Mouse (Mus musculus): Measurements from ENCODE around the gene Slc10a1. TPM values are rescaled to one million over a fixed set of nuclear protein-coding genes. Genes with fewer than 3 reads are reported as not detected.
A peak's percentile ranks its signal among the peaks of the same experiment; 100 is the strongest.
"Not testable (repeated sequence)": the region's sequence is repeated elsewhere in the genome, so short reads cannot be mapped to it uniquely, and the experiment has no call there.

Slc10a1 gene
- polyA plus RNA-seq, 1 experiment from 2014 or later = 0.45 TPM

DNA sequence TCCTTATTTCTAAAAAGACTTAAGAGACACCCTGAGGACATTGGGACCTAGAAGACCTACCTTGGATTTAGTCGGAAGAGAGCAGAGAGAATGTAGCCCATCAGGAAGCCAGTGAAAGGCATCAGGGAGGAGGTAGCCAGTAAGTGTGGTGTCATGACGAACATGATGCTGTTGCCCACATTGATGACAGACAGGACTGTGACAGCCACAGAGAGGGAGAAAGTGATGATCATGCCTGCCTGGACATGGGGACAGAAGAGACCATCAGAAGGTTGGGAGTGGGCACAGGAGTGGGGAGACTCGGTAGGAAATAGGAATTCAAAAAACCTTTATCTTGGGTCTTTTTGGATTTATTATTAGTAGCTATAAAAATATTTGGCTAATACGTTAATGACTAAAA, 10.5 kb downstream of the Slc10a1 start:
- Histone ChIP-seq H3K27ac (replicated peaks) (no peak overlapping the region), H3K27me3 (no peaks in the 10 kb centered on the region), H3K9ac (no peak overlapping the region), H3K4me1 (replicated peaks) (0 out of 2 replicates have a peak, but pooled peaks cover 5% of the 10 kb centered on the region), H3K4me2 (no peak overlapping the region), H3K36me3 (peaks cover 53% of the 10 kb centered on the region), H3K9me3 (no peaks in the 10 kb centered on the region), H3K4me3 (no peak overlapping the region)
- ATAC-seq (ENCODE audit: low FRiP score, low read depth) = no peak
- 91% methylated on average over 4 of the region's 4 CpGs for WGBS

DNA sequence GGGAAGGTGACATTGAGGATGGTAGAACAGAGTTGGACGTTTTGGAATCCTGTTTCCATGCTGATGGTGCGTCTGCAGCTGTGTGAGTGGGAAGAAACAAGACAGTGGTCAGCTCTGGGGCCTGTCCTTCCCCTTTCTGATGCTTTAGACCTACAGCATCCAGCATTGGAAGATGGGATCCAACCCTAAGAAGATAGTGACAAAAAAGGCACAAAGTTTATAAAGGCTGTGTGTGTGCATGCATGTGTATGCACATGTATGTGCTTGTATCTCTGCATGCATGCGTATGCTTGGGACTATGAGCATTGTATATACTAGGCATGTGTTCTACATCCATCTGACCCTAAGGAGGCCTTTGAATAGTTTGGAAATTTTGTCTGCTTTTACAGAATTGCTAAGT, 12.5 kb downstream of the Slc10a1 start:
- H3K9ac ChIP-seq = no peak overlapping the region
- H3K4me2 ChIP-seq = no peak overlapping the region
- no peaks in the 10 kb centered on the region for H3K27me3 ChIP-seq
- ATAC-seq (ENCODE audit: low FRiP score, low read depth) = no peak
- peaks cover 67% of the 10 kb centered on the region for H3K36me3 ChIP-seq
- H3K9me3 ChIP-seq = no peaks in the 10 kb centered on the region
- 96% methylated on average over 3 of the region's 3 CpGs for WGBS
- no peak overlapping the region for H3K27ac ChIP-seq (replicated peaks)
- H3K4me3 ChIP-seq = no peak overlapping the region
- H3K4me1 ChIP-seq (replicated peaks) = peaks cover 7% of the 10 kb centered on the region; the same call in 1 of the 2 replicates

DNA sequence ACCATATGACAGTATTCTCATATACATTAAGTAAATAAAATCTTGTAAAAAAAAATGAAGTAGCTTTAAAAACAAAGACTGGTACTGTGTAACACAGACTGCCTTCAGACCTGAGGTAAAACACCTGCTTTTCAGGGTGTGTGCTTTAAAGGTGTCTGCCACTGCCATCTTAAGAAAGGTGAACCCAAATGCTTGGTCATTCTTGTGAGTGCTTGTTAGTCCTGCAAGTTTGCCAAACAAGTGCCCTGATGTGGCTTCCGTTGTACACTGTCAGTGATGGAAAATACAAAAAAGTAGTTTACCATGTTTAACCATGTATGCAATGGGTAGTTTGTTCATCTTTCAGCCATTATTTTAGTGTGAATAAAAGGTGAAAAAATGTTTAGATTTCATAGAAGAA, 16.0 kb downstream of the Slc10a1 start:
- H3K4me1 ChIP-seq (replicated peaks) = peaks cover 19% of the 10 kb centered on the region; the same call in 1 of the 2 replicates
- no peak overlapping the region for H3K4me2 ChIP-seq
- H3K36me3 ChIP-seq = peaks cover 82% of the 10 kb centered on the region
- no peak overlapping the region for H3K27ac ChIP-seq (replicated peaks)
- no peak for ATAC-seq (ENCODE audit: low FRiP score, low read depth)
- H3K9ac ChIP-seq = no peak overlapping the region
- H3K27me3 ChIP-seq = no peaks in the 10 kb centered on the region
- H3K4me3 ChIP-seq = no peak overlapping the region
- H3K9me3 ChIP-seq = no peaks in the 10 kb centered on the region
- WGBS = 95% methylated on average over 1 of the region's 1 CpGs

DNA sequence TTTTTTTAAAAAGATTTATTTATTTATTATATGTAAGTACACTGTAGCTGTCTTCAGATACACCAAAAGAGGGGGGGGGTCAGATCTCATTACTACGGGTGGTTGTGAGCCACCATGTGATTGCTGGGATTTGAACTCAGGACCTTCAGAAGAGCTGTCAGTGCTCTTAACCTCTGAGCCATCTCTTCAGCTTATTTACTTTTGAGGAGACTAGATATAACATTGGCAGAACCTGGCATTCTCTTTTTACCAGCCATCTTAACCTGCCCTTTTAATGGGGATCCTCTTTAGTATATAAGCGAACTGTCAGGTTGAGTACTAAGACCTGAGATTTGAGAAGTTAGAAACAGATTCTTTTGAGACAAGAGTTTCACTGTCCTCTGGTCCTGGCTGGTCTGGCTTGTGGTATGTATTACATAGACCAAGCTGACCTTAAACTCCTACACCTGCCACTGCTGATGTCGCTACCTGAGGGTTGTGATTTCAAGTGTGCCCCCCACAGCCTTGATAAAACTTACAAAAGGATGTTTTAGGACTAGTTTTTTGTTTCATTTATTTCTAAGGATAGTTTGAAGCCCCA, 16.8 kb downstream of the Slc10a1 start:
- WGBS = over 99% methylated on average over 3 of the region's 3 CpGs
- peaks cover 27% of the 10 kb centered on the region for H3K4me1 ChIP-seq (replicated peaks)
- no peak overlapping the region for H3K27ac ChIP-seq (replicated peaks)
- no peak overlapping the region for H3K9ac ChIP-seq
- H3K36me3 ChIP-seq = peaks cover 82% of the 10 kb centered on the region
- H3K4me3 ChIP-seq = no peak overlapping the region
- H3K4me2 ChIP-seq = no peak overlapping the region
- no peaks in the 10 kb centered on the region for H3K27me3 ChIP-seq
- no peak for ATAC-seq (ENCODE audit: low FRiP score, low read depth)
- no peaks in the 10 kb centered on the region for H3K9me3 ChIP-seq

DNA sequence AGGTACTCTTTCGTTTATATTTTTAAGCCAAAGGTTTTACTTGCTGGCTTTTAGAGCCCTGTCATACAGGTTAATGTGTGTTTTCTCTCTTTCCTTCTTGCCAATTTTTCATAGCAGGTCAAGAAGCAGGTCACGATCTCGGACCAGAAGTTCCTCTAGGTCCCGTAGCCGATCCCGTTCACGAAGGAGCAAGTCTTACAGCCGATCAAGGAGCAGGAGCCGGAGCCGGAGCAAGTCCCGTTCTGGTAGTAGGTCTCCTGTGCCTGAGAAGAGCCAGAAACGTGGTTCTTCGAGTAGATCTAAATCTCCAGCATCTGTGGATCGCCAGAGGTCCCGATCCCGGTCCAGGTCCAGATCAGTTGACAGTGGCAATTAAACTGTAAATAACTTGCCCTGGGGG, 18.9 kb downstream of the Slc10a1 start:
- not testable (repeated sequence) for H3K9ac ChIP-seq; H3K4me2 ChIP-seq; H3K9me3 ChIP-seq; H3K27ac ChIP-seq (replicated peaks); H3K27me3 ChIP-seq; ATAC-seq (ENCODE audit: low FRiP score, low read depth); H3K4me3 ChIP-seq
- Histone ChIP-seq H3K4me1 (replicated peaks) (peaks cover 32% of the 10 kb centered on the region), H3K36me3 (peaks cover 65% of the 10 kb centered on the region)
- 95% methylated on average over 16 of the region's 16 CpGs for WGBS

DNA sequence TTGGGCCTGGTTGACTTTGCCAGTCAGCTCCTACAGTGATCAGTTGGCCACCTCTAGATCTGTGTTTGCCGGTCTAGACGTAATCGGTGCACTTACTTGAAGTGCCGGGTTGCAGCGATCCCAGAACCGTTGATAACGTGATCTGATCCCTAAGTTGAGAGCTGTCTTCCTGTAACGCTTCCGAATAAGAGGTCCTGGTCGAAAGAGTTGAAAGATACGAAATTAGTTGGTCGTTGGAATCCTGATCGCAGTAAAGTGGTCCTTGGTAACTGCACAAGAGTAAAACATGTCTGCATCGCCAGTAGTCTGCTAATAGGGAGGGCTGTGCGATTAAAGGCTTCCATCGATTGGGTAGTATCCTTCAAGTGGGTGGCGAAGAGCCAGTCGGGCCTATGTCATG, 20.3 kb downstream of the Slc10a1 start:
- no peak overlapping the region for H3K9ac ChIP-seq
- no peak for ATAC-seq (ENCODE audit: low FRiP score, low read depth)
- 94% methylated on average over 18 of the region's 18 CpGs for WGBS
- H3K4me2 ChIP-seq = no peak overlapping the region
- H3K9me3 ChIP-seq = no peaks in the 10 kb centered on the region
- no peak overlapping the region for H3K27ac ChIP-seq (replicated peaks)
- no peak overlapping the region for H3K4me3 ChIP-seq
- H3K4me1 ChIP-seq (replicated peaks) = peaks cover 30% of the 10 kb centered on the region
- H3K27me3 ChIP-seq = no peaks in the 10 kb centered on the region
- H3K36me3 ChIP-seq = peaks cover 51% of the 10 kb centered on the region

DNA sequence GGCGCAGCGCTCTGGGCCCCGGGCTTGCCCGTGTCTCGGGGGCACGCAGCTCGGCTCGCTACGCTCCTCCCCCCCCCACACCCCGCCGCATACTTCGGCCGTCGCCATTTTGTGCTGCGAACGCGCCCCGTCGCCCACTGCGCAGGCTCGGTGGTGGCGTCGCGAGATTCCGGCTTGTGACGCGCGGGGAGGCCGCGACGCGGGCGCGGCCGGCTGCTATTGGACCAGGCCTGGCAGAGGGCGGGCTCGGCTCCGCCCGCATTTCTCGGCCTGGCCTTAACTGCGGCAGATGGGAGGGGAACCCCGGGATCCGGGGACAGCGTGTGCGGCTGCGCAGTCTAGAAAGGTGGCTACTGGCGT, 22.5 kb downstream of the Slc10a1 start:
- no peaks in the 10 kb centered on the region for H3K27me3 ChIP-seq
- peak overlapping the region; percentile 97 for H3K27ac ChIP-seq (replicated peaks)
- H3K36me3 ChIP-seq = peaks cover 34% of the 10 kb centered on the region
- WGBS = under 1% methylated on average over 46 of the region's 47 CpGs
- H3K4me1 ChIP-seq (replicated peaks) = peaks cover 26% of the 10 kb centered on the region
- peak overlapping the region; percentile 61 for H3K4me2 ChIP-seq
- peak; percentile 97 for ATAC-seq (ENCODE audit: low FRiP score, low read depth)
- no peaks in the 10 kb centered on the region for H3K9me3 ChIP-seq
- peak overlapping the region; percentile 95 for H3K4me3 ChIP-seq
- peak overlapping the region; percentile 86 for H3K9ac ChIP-seq

DNA sequence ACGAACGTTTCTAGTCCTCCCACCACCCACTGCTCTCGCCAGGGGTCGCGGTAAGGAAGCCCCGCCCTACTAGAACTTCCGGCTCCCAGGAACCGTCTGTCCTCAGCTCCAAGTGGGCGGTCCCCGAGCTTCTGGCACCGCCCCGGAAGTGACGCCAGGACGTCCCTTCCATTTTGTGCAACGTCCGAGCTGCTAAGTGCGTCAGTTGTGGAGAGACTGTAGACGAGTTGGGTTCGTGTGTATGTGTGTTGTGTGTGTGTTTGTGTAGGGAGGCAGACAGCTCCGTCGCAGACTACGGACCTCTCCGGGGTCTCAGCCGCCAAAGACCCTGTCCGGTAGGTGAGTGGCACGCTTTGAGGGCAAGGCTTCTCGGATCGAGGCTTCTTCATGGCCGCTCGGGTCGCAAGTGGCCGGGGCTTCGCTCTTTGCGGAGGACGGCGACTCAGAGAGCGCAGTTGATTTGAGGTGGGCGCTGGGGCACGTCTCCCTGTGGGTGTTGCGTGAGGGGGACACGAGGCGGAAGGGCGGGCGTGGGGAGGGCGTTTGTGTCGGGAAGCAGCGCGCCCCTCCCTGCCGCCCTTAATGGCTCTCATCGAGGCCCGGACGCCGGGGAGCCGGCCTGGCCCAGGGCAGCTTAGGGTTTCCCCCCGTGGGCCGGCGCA, 23.0 kb downstream of the Slc10a1 start, which contains the start of gene Srsf5:
Gene Srsf5, plus strand, starts transcription at position 171 of the 662 bp plus-strand sequence.
- WGBS = 0% methylated on average over 51 of the region's 57 CpGs
- H3K9ac ChIP-seq = peak within 1 kb of the TSS; percentile 86
- H3K9me3 ChIP-seq = no peaks in the 10 kb centered on the region
- H3K4me1 ChIP-seq (replicated peaks) = peaks cover 21% of the 10 kb centered on the region
- H3K36me3 ChIP-seq = peaks cover 29% of the 10 kb centered on the region
- peak within 1 kb of the TSS; percentile 95 for H3K4me3 ChIP-seq
- ATAC-seq (ENCODE audit: low FRiP score, low read depth) = peak; percentile 95
- H3K27me3 ChIP-seq = no peaks in the 10 kb centered on the region
- peak within 1 kb of the TSS; percentile 97 for H3K27ac ChIP-seq (replicated peaks)
- H3K4me2 ChIP-seq = peak within 1 kb of the TSS; percentile 61

DNA sequence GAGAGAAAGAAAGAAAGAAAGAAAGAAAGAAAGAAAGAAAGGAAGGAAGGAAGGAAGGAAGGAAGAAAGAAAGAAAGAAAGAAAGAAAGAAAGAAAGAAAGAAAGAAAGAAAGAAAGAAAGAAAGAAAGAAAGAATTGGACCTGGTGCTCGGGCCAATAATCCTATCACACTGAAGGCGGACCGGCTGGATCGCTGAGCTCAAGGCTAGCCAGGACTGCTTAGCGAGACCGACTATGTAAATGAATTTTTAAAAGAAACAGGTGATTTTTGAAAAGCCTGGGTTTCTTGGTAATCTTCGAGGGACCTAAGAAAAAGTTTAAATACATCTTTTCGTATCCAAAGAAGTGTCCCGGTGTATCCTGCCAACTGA, 23.6 kb downstream of the Slc10a1 start:
- Histone ChIP-seq H3K4me2 (peak overlapping the region; percentile 61), H3K4me1 (replicated peaks) (peaks cover 21% of the 10 kb centered on the region), H3K27ac (replicated peaks) (peak overlapping the region; percentile 97), H3K4me3 (peak overlapping the region; percentile 95), H3K36me3 (peaks cover 29% of the 10 kb centered on the region), H3K9ac (peak overlapping the region; percentile 46)
- H3K9me3 ChIP-seq, H3K27me3 ChIP-seq: not testable (repeated sequence)
- ATAC-seq (ENCODE audit: low FRiP score, low read depth) = peak; percentile 43
- 2% methylated on average over 9 of the region's 9 CpGs for WGBS

DNA sequence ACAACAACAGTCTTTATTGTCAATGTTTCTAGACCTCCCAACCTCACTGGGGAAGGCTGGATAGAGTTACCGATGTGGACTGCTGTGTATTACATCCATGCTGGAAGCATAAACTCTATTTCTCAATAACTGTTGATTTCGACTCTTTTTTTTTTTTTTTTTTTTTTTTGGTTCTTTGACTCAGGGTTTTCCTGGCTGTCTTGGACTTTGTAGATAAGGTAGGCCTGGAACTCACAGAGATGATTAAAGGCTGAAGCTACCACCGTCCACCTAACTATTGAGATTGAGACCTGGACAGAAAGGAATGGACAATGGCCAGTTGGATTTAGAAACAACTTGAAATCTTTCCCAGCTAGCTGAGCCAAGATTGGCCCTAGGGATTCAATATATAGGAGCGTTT, 24.3 kb downstream of the Slc10a1 start:
- Histone ChIP-seq H3K9me3 (no peaks in the 10 kb centered on the region), H3K36me3 (peaks cover 23% of the 10 kb centered on the region), H3K9ac (no peak overlapping the region), H3K27me3 (no peaks in the 10 kb centered on the region), H3K4me1 (replicated peaks) (peaks cover 21% of the 10 kb centered on the region), H3K4me3 (no peak overlapping the region), H3K27ac (replicated peaks) (no peak overlapping the region), H3K4me2 (no peak overlapping the region)
- WGBS = 96% methylated on average over 4 of the region's 4 CpGs
- no peak for ATAC-seq (ENCODE audit: low FRiP score, low read depth)

DNA sequence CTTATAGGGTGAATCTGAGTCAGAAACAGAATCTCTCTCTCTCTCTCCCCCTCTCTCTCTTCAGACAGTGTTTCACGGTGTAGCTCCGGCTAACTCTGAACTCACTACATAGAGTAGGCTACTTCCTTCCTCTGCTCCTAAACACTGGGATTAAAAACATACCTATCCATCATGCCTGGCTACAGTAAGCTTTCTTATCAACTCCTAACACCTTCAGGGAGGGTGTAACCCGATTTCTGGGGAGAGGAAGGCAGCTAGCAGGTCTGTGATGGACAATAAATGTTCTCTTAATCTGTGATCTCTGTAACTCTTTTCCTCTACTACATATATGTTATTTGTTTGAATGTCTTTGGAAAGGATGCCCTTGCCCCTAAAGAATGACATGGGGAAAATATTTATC, 25.1 kb downstream of the Slc10a1 start:
- Histone ChIP-seq H3K27me3 (no peaks in the 10 kb centered on the region), H3K4me1 (replicated peaks) (peaks cover 21% of the 10 kb centered on the region), H3K9me3 (no peaks in the 10 kb centered on the region), H3K36me3 (peaks cover 17% of the 10 kb centered on the region), H3K27ac (replicated peaks) (no peak overlapping the region), H3K4me3 (no peak overlapping the region), H3K9ac (no peak overlapping the region), H3K4me2 (no peak overlapping the region)
- no peak for ATAC-seq (ENCODE audit: low FRiP score, low read depth)
- WGBS = 84% methylated on average over 3 of the region's 3 CpGs

DNA sequence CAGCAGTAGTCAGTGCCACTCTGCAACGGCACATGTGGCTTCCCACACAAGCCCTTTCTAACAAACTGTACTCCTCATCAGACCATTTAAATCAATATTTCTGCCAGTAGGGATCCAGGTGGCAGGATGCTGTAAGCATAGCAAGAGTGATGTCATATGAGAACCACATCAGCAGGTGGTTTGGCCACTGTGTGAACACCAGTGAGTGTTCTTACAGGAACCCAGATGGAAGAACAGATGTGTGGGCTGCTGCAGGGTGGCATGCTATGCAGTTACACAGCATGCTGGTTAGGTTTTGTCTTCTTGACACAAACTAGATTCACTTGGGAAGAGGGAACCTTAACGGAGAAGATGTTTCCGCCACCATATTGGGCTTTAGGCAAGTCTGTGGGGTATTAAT, 26.6 kb downstream of the Slc10a1 start:
- peaks cover 4% of the 10 kb centered on the region for H3K36me3 ChIP-seq
- no peak overlapping the region for H3K4me2 ChIP-seq
- WGBS = 95% methylated on average over 3 of the region's 3 CpGs
- ATAC-seq (ENCODE audit: low FRiP score, low read depth) = no peak
- H3K9me3 ChIP-seq = no peaks in the 10 kb centered on the region
- H3K27ac ChIP-seq (replicated peaks) = no peak overlapping the region
- no peak overlapping the region for H3K4me3 ChIP-seq
- H3K9ac ChIP-seq = no peak overlapping the region
- H3K27me3 ChIP-seq = no peaks in the 10 kb centered on the region
- H3K4me1 ChIP-seq (replicated peaks) = peaks cover 9% of the 10 kb centered on the region

DNA sequence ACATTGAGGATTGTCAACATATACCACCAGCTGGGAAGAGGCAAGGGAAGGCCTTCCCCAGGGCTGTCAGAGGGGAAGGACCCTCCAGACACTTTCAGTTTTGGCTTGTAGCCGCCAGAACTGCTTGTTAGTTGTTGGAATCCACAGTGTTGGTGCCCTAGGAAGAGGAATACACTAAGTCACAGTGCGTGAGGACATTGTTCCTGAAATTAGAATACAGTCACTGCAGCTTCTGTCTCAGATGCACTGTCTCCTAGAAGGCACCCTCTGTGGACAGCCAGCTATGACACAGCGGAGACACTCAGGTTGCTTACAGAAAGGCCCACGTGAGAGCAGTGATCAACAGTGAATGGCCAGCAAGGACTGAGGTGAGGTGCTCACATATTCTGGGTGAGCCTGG, 29.3 kb downstream of the Slc10a1 start:
- no peak for ATAC-seq (ENCODE audit: low FRiP score, low read depth)

More for the DNA sequence above, 29.3 kb downstream of the Slc10a1 start:
- Histone ChIP-seq H3K9ac (no peak overlapping the region), H3K4me2 (no peak overlapping the region), H3K4me1 (replicated peaks) (no peaks in the 10 kb centered on the region), H3K4me3 (no peak overlapping the region), H3K27me3 (no peaks in the 10 kb centered on the region), H3K36me3 (no peaks in the 10 kb centered on the region), H3K9me3 (no peaks in the 10 kb centered on the region), H3K27ac (replicated peaks) (no peak overlapping the region)
- WGBS = 75% methylated on average over 4 of the region's 4 CpGs
